Mouse (Mus musculus) neural tube, embryonic 11.5 days (tissue): ENCODE measurements at regions not wholly inside any gene's neighbourhood (a gene's known extent, or its start where the extent isn't known, plus 50 kb on each side); places are given as distances from the start of the nearest gene placed in this dataset.
A peak's percentile ranks its signal among the peaks of the same experiment; 100 is the strongest.
"Not testable (repeated sequence)": the region's sequence is repeated elsewhere in the genome, so short reads cannot be mapped to it uniquely, and the experiment has no call there.

Source experiments
- ATAC-seq: fragments of 200-750 bp; cut with Nextera tagmentation; 2 replicates; pipeline ENCODE4 v1.8.0; 2017; ENCODE audit warnings: moderate number of reproducible peaks, mild to moderate bottlenecking, moderate TSS enrichment, moderate library complexity; ENCODE audit not compliant: insufficient read depth, low FRiP score, low TSS enrichment
- DNase-seq: peaks from one replicate; pipeline ENCODE4 v3.0.0-alpha.2; 2015; ENCODE audit warnings: low spot score
- H3K27ac ChIP-seq: fragments of 300-500 bp; sonication (generic); 2 replicates; pipeline ENCODE4 v1.5.1; 2014; ENCODE audit warnings: low read depth, mild to moderate bottlenecking, low read length
- H3K27me3 ChIP-seq: fragments of 300-500 bp; sonication (generic); 2 replicates; pipeline ENCODE4 v1.6.1; 2014; ENCODE audit warnings: mild to moderate bottlenecking, low read length, mixed read lengths; ENCODE audit not compliant: control insufficient read depth, insufficient read depth
- H3K36me3 ChIP-seq: fragments of 300-500 bp; sonication (generic); 2 replicates; pipeline ENCODE4 v1.6.1; 2014; ENCODE audit warnings: mild to moderate bottlenecking, low read length, moderate library complexity, mixed read lengths; ENCODE audit not compliant: control insufficient read depth, insufficient read depth
- H3K4me1 ChIP-seq: fragments of 300-500 bp; sonication (generic); 2 replicates; pipeline ENCODE4 v1.6.1; 2014; ENCODE audit warnings: low read length, mixed read lengths; ENCODE audit not compliant: control insufficient read depth, insufficient read depth
- H3K4me2 ChIP-seq: fragments of 300-500 bp; sonication (generic); 2 replicates; pipeline ENCODE4 v1.6.1; 2014; ENCODE audit warnings: low read depth, mild to moderate bottlenecking, moderate library complexity
- H3K4me3 ChIP-seq: fragments of 300-500 bp; sonication (generic); 2 replicates; pipeline ENCODE4 v1.5.1; 2014; ENCODE audit warnings: low read depth, low read length
- H3K9ac ChIP-seq: fragments of 300-500 bp; sonication (generic); 2 replicates; pipeline ENCODE4 v1.6.1; 2014; ENCODE audit warnings: mild to moderate bottlenecking, low read length
- H3K9me3 ChIP-seq: fragments of 300-500 bp; sonication (generic); 2 replicates; pipeline ENCODE4 v1.6.1; 2016; ENCODE audit warnings: low read length; ENCODE audit not compliant: control insufficient read depth
- WGBS: fragments of 180-500 bp; shearing (Covaris S2); extraction: QIAGEN DNeasy Blood & Tissue Kit; methylation state at CpG from one replicate; pipeline ENCODE4 v1.1.7; 2014; 5-methylcytosine and 5-hydroxymethylcytosine counted together

DNA sequence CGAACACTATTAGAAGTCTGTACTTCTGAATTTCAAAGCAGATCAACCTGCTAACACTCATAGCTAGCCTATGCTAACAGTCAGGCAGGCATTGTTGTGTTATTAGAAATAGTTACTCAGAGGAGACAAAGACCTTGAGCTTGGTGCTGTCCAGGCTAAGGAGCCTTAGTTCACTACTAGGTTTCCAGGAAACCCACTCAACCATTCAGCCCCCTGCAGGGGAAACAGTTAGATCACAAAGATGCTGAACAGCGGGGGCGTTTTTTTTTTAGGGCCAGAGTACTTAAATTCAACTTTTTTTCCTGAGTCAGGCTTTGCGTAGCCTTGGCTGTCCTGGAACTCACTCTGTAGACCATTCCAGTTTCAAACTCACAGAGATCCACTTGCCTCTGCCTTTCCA is 130.7 kb downstream of the Gxylt1 start:
- H3K27ac ChIP-seq: no peak overlapping the region
- H3K4me2 ChIP-seq: no peak overlapping the region
- H3K9ac ChIP-seq: no peak overlapping the region
- 53% methylated on average over 4 of the region's 4 CpGs for WGBS
- no peaks in the 10 kb centered on the region for H3K4me1 ChIP-seq
- no peak overlapping the region for H3K4me3 ChIP-seq
- DNase-seq (no peak), ATAC-seq (no peak)
- no peaks in the 10 kb centered on the region for H3K9me3 ChIP-seq
- H3K27me3 ChIP-seq: no peaks in the 10 kb centered on the region
- H3K36me3 ChIP-seq: no peaks in the 10 kb centered on the region

DNA sequence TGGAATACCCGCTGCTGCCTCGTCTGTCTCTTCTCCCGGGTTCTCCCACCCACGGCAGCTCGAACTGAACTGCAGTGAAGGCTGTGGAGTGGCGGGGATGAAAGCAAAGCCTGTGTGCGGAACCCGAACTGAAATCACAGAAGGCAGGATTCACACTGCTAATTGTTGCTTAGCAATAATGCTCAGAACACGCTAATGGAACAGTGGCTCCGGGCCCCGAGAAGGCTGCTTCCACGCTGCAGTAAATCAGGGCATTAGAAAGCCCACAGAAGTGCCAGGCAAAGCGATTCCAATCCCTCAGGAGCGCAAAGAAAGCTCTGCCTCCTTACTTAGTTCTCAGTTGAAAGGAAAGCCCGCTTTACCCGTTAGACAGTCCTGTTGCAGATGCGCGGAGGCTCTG is 141.6 kb downstream of the Gxylt1 start:
- H3K36me3 ChIP-seq: no peaks in the 10 kb centered on the region
- 68% methylated on average over 18 of the region's 18 CpGs for WGBS
- H3K9ac ChIP-seq: no peak overlapping the region
- no peaks in the 10 kb centered on the region for H3K27me3 ChIP-seq
- no peak overlapping the region; the same call in 1 of the 2 replicates for H3K4me2 ChIP-seq
- DNase-seq (peak; percentile 17), ATAC-seq (no peak)
- no peak overlapping the region for H3K27ac ChIP-seq
- no peaks in the 10 kb centered on the region for H3K4me1 ChIP-seq
- H3K4me3 ChIP-seq: no peak overlapping the region
- H3K9me3 ChIP-seq: no peaks in the 10 kb centered on the region

DNA sequence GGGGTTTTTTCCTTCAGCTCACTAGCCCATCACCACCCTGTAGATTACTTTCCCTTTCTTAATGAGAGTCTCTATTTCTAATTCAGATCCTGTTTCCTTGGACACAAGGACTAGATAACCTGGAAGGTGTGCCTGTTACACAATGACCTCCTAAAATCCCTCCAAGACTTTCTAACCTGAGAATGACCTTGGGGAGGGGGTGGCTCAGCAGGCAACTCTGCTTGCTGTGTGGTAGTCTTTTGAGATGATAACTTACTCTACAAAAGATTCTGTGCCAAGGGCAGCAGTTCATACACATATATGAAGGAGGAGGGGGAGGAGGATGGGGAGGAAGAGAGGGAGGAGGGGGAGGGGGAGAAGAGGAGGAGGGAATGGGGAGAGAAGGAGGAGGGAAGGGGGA is 143.9 kb downstream of the Gxylt1 start:
- DNase-seq: no peak
- H3K27me3 ChIP-seq: no peaks in the 10 kb centered on the region
- H3K4me2 ChIP-seq: no peak overlapping the region
- no peaks in the 10 kb centered on the region for H3K4me1 ChIP-seq
- ATAC-seq: no peak
- no peaks in the 10 kb centered on the region for H3K9me3 ChIP-seq
- no peak overlapping the region for H3K4me3 ChIP-seq
- H3K36me3 ChIP-seq: no peaks in the 10 kb centered on the region
- no peak overlapping the region for H3K27ac ChIP-seq
- no peak overlapping the region for H3K9ac ChIP-seq

DNA sequence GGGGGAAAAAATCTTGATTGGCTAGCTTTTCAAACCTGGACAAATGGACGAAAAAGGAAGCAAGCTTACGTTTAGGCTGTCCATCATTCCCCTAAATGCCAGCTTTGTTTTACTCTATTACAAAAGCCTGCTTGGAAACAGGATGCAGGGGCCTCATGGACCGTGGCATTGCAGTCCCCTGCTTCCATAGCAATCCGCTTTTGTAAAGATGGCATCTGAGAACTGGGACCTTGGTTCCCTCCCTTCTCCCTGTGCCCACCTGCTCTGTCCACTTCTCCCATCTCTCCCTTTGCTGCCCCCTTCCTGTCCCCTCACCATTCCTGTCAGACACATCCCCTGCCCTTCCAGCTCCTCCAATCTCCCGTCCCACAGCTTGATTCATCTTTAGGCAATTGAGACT is 149.7 kb downstream of the Gxylt1 start:
- Histone ChIP-seq H3K4me2 (no peak overlapping the region), H3K4me3 (no peak overlapping the region), H3K4me1 (no peaks in the 10 kb centered on the region), H3K36me3 (no peaks in the 10 kb centered on the region), H3K27ac (no peak overlapping the region), H3K9ac (no peak overlapping the region), H3K9me3 (no peaks in the 10 kb centered on the region), H3K27me3 (no peaks in the 10 kb centered on the region)
- DNase-seq (no peak), ATAC-seq (no peak)
- WGBS: 61% methylated on average over 5 of the region's 5 CpGs

DNA sequence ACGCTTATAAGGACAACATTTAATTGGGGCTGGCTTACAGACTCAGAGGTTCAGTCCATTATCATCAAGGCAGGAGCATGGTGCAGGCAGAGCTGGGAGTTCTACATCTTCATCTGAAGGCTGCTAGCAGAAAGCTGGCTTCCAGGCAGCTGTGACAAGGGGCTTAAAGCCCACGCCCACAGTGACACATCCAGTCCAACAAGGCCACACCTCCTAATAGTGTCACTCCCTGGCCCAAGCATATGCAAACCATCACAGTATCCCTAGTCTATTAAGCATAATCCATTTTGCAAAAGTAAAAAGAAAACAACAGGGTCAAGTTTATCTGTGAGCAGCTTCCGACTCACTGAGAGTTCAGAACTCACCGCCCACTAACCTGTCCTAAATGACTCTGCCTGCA is 153.8 kb downstream of the Gxylt1 start:
- no peaks in the 10 kb centered on the region for H3K27me3 ChIP-seq
- WGBS: 87% methylated on average over 4 of the region's 4 CpGs
- H3K9me3 ChIP-seq: no peaks in the 10 kb centered on the region
- no peaks in the 10 kb centered on the region for H3K4me1 ChIP-seq
- H3K9ac ChIP-seq: no peak overlapping the region
- no peaks in the 10 kb centered on the region for H3K36me3 ChIP-seq
- no peak overlapping the region for H3K4me3 ChIP-seq
- H3K4me2 ChIP-seq: no peak overlapping the region
- no peak overlapping the region for H3K27ac ChIP-seq
- no peak for ATAC-seq
- no peak for DNase-seq

DNA sequence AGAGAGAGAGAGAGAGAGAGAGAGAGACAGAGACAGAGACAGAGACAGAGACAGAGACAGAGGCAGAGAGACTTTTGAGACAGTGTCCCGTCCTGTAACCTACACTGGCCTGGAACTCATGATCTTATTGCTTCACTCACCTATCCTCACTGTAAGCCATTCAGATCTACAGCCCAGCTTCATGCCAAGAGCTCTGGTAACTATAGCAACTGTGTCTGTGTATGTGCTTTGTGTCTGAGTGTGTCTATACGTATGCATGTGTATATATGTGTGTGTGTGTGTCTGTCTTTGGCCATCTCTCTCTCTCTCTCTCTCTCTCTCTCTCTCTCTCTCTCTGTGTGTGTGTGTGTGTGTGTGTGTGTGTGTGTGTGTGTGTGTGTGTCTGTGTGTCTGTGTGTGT is 157.2 kb downstream of the Gxylt1 start:
- ATAC-seq, H3K27me3 ChIP-seq, H3K4me3 ChIP-seq, H3K9me3 ChIP-seq, H3K27ac ChIP-seq, H3K4me2 ChIP-seq, H3K4me1 ChIP-seq, DNase-seq, H3K9ac ChIP-seq, H3K36me3 ChIP-seq: not testable (repeated sequence)
- WGBS: 82% methylated on average over 2 of the region's 2 CpGs

DNA sequence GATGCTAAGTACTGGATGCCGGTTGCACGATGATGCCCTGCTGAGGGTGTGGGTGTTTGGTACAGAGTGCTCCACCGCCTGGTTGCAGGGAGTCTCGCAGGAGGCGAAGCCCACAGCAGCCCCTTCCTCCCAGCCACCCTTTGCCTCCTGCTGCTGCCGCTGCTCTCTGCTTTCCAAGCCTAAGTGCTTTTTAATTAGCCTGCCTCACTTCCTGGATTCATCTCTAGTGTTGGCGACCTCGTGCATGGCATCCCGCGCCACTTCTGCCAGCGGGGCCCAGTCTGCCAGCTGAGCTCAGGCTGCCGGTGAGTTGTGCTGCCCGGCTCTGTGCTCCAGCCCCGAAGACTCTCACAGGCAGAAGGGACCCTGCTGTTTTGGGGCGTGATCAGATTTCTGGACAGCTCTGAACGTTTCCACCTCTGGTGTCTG is 159.3 kb downstream of the Gxylt1 start:
- Histone ChIP-seq H3K4me1 (no peaks in the 10 kb centered on the region), H3K36me3 (no peaks in the 10 kb centered on the region), H3K27ac (no peak overlapping the region), H3K9ac (0 out of 2 replicates have a peak overlapping the region, but pooled peaks have one; percentile 1), H3K4me3 (peak overlapping the region; percentile 10; the same call in 1 of the 2 replicates), H3K27me3 (no peaks in the 10 kb centered on the region), H3K9me3 (no peaks in the 10 kb centered on the region), H3K4me2 (peak overlapping the region; percentile 41)
- ATAC-seq: peak; percentile 74
- WGBS: 3% methylated on average over 16 of the region's 16 CpGs
- DNase-seq: peak; percentile 67

DNA sequence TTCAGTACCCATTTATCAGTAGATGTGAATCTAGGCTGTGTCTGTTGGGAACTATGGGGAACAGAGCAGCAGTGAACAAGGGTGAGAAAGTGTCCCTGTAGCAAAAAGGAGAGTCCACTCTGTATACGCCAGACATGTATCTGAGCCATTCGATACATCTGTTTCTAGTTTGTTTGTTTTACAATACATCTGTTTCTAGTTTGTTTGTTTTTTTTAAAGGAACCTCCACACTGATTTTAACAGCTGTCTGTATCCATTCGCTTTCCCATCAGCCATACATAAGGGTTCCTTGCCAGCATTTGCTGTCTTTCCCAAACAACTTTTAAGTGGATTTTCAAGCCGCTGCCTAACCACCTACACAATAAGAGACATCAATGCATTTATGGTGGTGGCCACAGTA is 170.0 kb downstream of the Gxylt1 start:
- WGBS: 79% methylated on average over 4 of the region's 4 CpGs
- Histone ChIP-seq H3K9me3 (no peaks in the 10 kb centered on the region), H3K4me2 (no peak overlapping the region), H3K27me3 (no peaks in the 10 kb centered on the region), H3K4me3 (no peak overlapping the region), H3K9ac (no peak overlapping the region), H3K36me3 (no peaks in the 10 kb centered on the region), H3K27ac (no peak overlapping the region), H3K4me1 (no peaks in the 10 kb centered on the region)
- DNase-seq (no peak), ATAC-seq (no peak)

DNA sequence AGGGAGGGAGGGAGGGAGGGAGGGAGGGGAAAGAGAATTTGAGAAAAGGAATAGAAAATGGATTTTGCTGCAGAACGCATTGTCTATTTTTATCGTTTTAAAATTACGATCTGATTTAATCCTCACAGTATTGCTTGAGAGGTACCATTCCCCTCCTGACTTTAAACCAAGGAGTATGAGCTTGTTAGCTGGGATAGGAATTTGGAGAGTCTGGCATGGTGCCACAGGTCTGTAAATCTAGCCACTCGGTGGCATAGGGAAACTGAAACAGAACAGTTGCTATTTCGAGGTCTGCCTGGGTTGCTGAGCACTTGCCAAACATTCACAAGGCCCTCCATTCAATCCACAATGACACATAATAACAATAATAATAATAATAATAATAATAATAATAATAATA is 171.6 kb downstream of the Gxylt1 start:
- Histone ChIP-seq H3K4me2 (no peak overlapping the region), H3K4me1 (no peaks in the 10 kb centered on the region), H3K9me3 (no peaks in the 10 kb centered on the region), H3K9ac (no peak overlapping the region), H3K36me3 (no peaks in the 10 kb centered on the region), H3K27me3 (no peaks in the 10 kb centered on the region), H3K4me3 (no peak overlapping the region), H3K27ac (no peak overlapping the region)
- DNase-seq (no peak), ATAC-seq (no peak)
- 92% methylated on average over 5 of the region's 5 CpGs for WGBS
